Mouse (Mus musculus): ENCODE measurements around the gene Mdga2. TPM values are rescaled to one million over a fixed set of nuclear protein-coding genes. Genes with fewer than 3 reads are reported as not detected.
A peak's percentile ranks its signal among the peaks of the same experiment; 100 is the strongest.

The Mdga2 gene
- polyA plus RNA-seq, 1 experiment from 2014 or later, result 3.2 TPM

DNA sequence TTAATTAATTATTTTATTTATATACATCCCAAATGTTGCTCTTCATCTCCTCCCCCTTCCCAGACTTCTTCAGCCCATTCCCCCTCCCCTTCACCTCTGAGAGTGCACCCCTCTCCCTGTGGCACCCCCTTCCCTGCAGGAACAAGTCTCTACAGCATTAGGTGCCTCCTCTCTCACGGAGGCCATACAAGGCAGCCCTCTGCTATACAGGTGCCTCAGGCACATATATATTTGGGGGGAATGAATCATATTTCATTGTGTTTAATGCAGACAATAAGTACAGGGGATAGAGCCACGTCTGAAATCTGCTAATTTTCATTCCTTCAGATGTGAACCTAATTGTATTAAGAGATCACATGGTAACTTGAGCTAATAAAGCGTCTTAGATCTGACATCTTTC is 69.3 kb downstream of the Mdga2 start:
- 39% methylated on average over 3 of the region's 3 CpGs for WGBS
- no peaks in the 10 kb centered on the region for H3K27me3 ChIP-seq
- H3K9ac ChIP-seq, result no peak overlapping the region
- no peak overlapping the region for H3K27ac ChIP-seq (replicated peaks)
- H3K4me3 ChIP-seq (replicated peaks), result no peak overlapping the region
- no peaks in the 10 kb centered on the region for H3K9me3 ChIP-seq (replicated peaks)
- no peaks in the 10 kb centered on the region for H3K36me3 ChIP-seq
- no peaks in the 10 kb centered on the region for H3K4me1 ChIP-seq
- no peak for ATAC-seq (ENCODE audit: insufficient number of reproducible peaks, low FRiP score, low TSS enrichment, low read depth)
- no peak overlapping the region for H3K4me2 ChIP-seq (replicated peaks)

DNA sequence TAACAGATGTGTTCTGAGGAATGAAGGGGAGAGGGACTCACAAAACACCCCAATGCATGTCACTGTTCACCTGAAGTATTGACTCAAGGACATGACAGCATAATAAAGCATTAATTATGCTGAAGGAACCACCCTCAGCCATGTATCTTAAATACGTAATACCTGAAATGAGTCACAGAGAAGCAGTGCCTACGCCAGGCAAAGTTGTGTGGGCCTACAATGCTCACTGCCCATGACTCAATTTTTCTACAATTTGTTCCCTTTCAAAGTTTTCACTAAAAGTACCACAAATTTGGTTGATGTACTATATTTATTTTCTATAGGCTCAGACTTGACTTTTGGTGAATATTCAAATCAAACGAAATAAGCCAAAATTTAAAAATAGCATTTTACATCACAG is 80.7 kb downstream of the Mdga2 start:
- Histone ChIP-seq H3K9me3 (replicated peaks) (no peaks in the 10 kb centered on the region), H3K9ac (no peak overlapping the region), H3K4me3 (replicated peaks) (no peak overlapping the region), H3K36me3 (no peaks in the 10 kb centered on the region), H3K27me3 (no peaks in the 10 kb centered on the region), H3K4me1 (no peaks in the 10 kb centered on the region), H3K4me2 (replicated peaks) (no peak overlapping the region), H3K27ac (replicated peaks) (no peak overlapping the region)
- WGBS, result 84% methylated on average over 3 of the region's 3 CpGs
- ATAC-seq (ENCODE audit: insufficient number of reproducible peaks, low FRiP score, low TSS enrichment, low read depth), result no peak

DNA sequence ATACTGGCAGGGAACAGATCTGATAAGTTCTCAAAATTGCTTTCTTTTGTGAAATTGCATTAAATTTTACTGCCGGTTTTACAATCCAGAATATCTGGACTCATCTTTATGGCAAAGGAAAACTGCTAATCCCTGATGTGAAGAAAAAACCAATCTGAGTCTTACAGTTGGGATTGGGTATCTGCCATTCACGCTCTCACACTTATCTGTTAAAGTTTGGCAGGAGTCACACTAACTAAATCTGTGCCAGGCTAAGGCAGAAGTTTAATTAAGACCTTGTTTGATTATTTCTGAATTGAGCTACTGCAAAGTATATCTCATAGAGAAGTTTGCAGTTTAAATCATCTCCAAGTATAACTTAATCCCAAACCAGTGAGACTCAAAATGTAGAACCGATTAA is 82.2 kb downstream of the Mdga2 start:
- ATAC-seq (ENCODE audit: insufficient number of reproducible peaks, low FRiP score, low TSS enrichment, low read depth), result no peak
- H3K36me3 ChIP-seq, result no peaks in the 10 kb centered on the region
- no peak overlapping the region for H3K4me2 ChIP-seq (replicated peaks)
- no peaks in the 10 kb centered on the region for H3K4me1 ChIP-seq
- H3K9me3 ChIP-seq (replicated peaks), result no peaks in the 10 kb centered on the region
- no peak overlapping the region for H3K27ac ChIP-seq (replicated peaks)
- no peaks in the 10 kb centered on the region for H3K27me3 ChIP-seq
- 84% methylated on average over 3 of the region's 3 CpGs for WGBS
- no peak overlapping the region for H3K4me3 ChIP-seq (replicated peaks)
- H3K9ac ChIP-seq, result no peak overlapping the region

DNA sequence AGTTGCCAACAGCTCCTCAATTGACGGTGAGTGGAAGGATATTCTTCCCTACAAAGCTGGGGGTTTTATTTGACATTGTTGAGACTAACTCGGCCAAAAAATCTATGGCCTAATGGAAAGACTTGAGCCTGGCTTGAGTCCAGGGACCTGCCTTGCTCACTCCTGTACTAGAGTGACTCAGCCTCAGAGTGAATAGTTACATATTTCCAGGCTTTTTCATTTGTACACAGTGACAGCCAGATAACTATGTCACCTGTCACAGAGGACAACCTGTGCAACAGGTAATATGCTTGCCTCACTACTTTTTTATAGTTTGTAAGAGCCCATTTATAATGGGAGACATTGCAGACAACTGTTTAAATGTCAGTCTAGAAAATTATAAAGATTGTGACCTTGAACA is 94.9 kb downstream of the Mdga2 start:
- Histone ChIP-seq H3K4me2 (replicated peaks) (no peak overlapping the region), H3K9me3 (replicated peaks) (no peaks in the 10 kb centered on the region), H3K27me3 (no peaks in the 10 kb centered on the region), H3K4me1 (no peaks in the 10 kb centered on the region), H3K36me3 (no peaks in the 10 kb centered on the region), H3K4me3 (replicated peaks) (no peak overlapping the region), H3K27ac (replicated peaks) (no peak overlapping the region), H3K9ac (no peak overlapping the region)
- no peak for ATAC-seq (ENCODE audit: insufficient number of reproducible peaks, low FRiP score, low TSS enrichment, low read depth)
- WGBS, result 68% methylated on average over 2 of the region's 2 CpGs

DNA sequence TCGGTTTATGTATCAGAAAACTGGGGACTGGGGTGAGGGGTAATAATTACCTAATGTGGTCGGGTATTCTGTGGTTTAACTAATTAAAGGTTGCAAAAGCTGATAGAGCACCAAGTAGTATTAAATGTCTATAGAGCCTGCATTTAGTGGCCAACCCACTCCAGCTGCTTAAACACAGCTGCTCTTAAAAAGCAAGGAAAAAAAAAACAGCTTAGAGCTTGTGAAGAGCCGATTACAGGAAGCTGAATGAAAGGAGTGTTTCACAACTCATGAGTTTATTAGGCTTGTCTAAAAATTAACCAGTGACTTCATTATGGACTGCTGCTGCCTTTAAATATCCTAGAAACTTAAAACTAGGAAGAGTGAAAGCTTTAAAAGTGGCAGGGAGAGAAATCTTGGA is 98.5 kb downstream of the Mdga2 start:
- no peak overlapping the region for H3K9ac ChIP-seq
- no peaks in the 10 kb centered on the region for H3K36me3 ChIP-seq
- no peak overlapping the region for H3K27ac ChIP-seq (replicated peaks)
- H3K4me2 ChIP-seq (replicated peaks), result no peak overlapping the region
- H3K4me3 ChIP-seq (replicated peaks), result no peak overlapping the region
- no peak for ATAC-seq (ENCODE audit: insufficient number of reproducible peaks, low FRiP score, low TSS enrichment, low read depth)
- no peaks in the 10 kb centered on the region for H3K27me3 ChIP-seq
- no peaks in the 10 kb centered on the region for H3K9me3 ChIP-seq (replicated peaks)
- no peaks in the 10 kb centered on the region for H3K4me1 ChIP-seq
- WGBS, result 15% methylated on average over 3 of the region's 3 CpGs

DNA sequence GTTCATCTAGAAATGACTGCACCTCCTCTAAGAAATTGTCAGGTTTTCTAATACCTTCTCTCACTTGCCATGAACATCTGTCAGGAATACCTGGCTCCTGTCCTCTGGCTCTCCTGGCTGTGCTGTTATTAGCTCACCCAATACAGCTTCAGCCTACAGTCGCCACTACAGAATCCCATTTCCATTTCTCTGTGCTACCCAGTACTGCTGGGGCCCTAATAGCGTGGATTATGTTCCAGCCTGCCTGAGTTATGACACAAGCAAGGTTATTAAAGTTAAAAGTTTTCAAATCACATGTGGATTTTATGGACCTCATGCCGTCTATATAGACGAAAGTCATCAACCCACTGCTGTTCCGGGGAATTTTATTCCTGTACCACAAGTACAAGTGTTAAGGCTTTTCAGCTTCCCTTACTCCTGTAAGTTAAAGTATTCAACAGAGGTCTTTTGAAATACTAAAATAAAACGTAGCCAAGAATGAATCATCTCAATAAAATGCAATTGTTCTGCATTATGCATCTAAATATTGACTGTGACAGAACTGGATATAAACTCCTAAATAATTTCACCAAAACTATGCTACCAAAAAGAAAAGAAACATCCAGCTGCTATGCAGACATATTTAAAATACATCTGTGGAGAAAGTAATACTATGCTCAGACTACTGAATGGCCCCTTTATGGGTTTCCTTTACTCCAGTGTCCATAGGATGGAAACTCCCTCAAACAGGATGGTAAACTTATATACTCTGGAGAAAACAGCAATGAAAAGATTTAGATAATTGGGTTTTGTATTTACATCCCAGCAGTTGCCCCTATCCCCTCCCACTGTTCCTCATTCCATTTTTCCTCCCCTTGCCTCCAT is 103.5 kb downstream of the Mdga2 start:
- H3K4me3 ChIP-seq (replicated peaks), result no peak overlapping the region
- no peak overlapping the region for H3K4me2 ChIP-seq (replicated peaks)
- no peaks in the 10 kb centered on the region for H3K27me3 ChIP-seq
- no peak overlapping the region for H3K27ac ChIP-seq (replicated peaks)
- H3K36me3 ChIP-seq, result no peaks in the 10 kb centered on the region
- no peaks in the 10 kb centered on the region for H3K4me1 ChIP-seq
- H3K9me3 ChIP-seq (replicated peaks), result no peaks in the 10 kb centered on the region
- no peak for ATAC-seq (ENCODE audit: insufficient number of reproducible peaks, low FRiP score, low TSS enrichment, low read depth)
- H3K9ac ChIP-seq, result no peak overlapping the region
- WGBS, result 66% methylated on average over 6 of the region's 6 CpGs

DNA sequence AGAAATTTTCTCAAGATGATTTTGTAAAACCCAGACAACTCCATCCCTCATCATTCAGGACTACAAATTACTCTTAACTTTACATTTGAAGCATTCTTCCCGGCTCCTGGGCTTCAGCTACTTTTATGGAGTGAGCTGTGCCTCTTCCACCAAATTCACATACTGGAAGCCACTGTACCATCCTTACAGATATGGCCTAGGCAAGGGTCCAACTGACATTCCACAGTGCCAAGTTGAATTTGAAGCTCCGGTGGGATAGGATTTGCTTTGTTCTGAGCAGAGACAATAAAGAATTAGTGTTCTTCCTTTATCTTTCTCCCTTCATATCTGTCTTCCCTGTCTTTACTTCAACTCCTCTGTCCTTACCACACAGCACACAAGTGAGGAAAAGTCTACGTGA is 118.2 kb downstream of the Mdga2 start:
- Histone ChIP-seq H3K36me3 (no peaks in the 10 kb centered on the region), H3K9ac (no peak overlapping the region)
- WGBS, result 62% methylated on average over 3 of the region's 3 CpGs

DNA sequence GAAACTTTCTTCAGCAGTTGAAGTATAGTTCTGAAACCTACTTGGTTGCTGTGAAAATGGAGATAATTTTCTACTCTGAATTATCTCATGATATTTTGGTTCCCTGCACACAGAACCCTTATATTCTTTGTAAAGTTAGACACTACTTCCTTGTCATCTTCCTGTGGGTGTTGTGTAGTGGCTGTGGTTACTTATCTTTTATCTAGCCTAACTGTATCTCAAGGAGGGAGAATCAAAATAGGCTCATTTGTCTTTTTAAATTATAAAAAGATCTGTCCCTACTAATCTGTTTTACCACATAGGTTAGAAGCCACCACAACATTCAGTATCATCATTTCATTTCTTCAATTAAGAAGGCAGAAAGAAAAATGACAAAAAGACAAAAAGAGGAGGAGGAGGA is 127.9 kb downstream of the Mdga2 start:
- Histone ChIP-seq H3K9ac (no peak overlapping the region), H3K27ac (replicated peaks) (no peak overlapping the region), H3K4me1 (no peaks in the 10 kb centered on the region), H3K27me3 (no peaks in the 10 kb centered on the region), H3K4me3 (replicated peaks) (no peak overlapping the region), H3K9me3 (replicated peaks) (no peaks in the 10 kb centered on the region), H3K4me2 (replicated peaks) (no peak overlapping the region), H3K36me3 (no peaks in the 10 kb centered on the region)
- ATAC-seq (ENCODE audit: insufficient number of reproducible peaks, low FRiP score, low TSS enrichment, low read depth), result no peak

More for the DNA sequence above, 118.2 kb downstream of the Mdga2 start:
- Histone ChIP-seq H3K27me3 (no peaks in the 10 kb centered on the region), H3K4me2 (replicated peaks) (no peak overlapping the region), H3K4me3 (replicated peaks) (no peak overlapping the region), H3K9me3 (replicated peaks) (no peaks in the 10 kb centered on the region), H3K27ac (replicated peaks) (no peak overlapping the region), H3K4me1 (no peaks in the 10 kb centered on the region)
- ATAC-seq (ENCODE audit: insufficient number of reproducible peaks, low FRiP score, low TSS enrichment, low read depth), result no peak

DNA sequence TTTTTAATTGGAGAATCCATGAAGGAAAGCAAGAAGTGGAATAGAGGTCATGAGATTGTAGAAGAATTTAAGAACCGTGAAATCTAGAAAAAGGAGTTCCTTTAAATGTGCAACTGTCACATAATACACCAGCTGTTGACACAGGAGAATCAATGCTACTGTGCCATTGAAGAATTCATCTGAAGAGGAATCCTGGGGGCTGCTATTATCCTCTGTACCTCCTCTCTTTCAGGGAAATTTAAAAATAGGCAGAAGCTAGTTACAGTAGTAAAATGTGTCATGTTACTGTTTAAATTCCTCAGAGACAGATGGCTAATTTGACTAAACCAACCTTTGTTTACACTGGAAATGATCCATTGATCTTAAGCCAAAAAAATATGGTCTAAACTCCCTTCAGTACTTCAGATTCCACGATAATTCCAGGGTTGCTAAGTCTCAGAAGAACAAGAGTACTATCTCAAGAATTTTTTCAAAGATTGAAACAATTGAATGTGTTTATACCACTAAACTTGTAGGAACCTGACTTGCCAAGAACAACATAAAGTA is 131.9 kb downstream of the Mdga2 start:
- no peaks in the 10 kb centered on the region for H3K4me1 ChIP-seq
- H3K4me3 ChIP-seq (replicated peaks), result no peak overlapping the region
- 33% methylated on average over 2 of the region's 2 CpGs for WGBS
- H3K4me2 ChIP-seq (replicated peaks), result no peak overlapping the region
- no peaks in the 10 kb centered on the region for H3K9me3 ChIP-seq (replicated peaks)
- H3K9ac ChIP-seq, result no peak overlapping the region
- no peaks in the 10 kb centered on the region for H3K27me3 ChIP-seq
- H3K27ac ChIP-seq (replicated peaks), result no peak overlapping the region
- no peak for ATAC-seq (ENCODE audit: insufficient number of reproducible peaks, low FRiP score, low TSS enrichment, low read depth)
- no peaks in the 10 kb centered on the region for H3K36me3 ChIP-seq

DNA sequence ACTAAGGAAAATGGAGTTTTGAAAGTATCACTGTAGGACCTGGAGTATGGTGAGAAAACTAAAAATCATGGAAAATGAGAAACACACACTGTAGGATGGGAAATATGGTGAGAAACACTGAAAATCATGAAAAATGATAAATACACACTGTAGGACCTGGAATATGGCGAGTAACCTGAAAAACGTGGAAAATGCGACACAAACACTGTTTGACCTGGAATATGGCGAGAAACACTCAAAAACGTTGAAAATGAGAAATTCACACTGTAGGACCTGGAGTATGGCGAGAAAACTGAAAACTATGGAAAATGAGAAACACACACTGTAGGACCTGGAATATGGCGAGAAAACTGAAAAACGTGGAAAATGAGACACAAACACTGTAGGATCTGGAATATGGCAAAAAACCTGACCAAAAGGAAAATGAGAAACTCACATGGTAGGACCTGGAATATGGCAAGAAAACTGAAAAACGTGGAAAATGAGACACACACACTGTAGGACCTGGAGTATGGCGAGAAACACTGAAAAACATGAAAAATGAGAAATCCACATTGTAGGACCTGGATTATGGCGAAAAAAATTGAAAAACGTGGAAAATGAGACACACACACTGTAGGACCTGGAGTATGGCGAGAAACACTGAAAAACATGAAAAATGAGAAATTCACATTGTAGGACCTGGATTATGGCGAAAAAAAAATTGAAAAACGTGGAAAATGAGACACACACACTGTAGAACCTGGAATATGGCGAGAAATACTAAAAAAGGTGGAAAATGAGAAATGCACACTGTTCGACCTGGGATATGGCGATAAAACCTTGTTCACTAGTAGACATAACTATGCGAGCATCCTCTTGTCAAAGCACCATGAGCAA is 163.0 kb downstream of the Mdga2 start:
- Histone ChIP-seq H3K27ac (replicated peaks) (no peak overlapping the region), H3K4me3 (replicated peaks) (no peak overlapping the region), H3K36me3 (no peaks in the 10 kb centered on the region), H3K9me3 (replicated peaks) (0 out of 2 replicates have a peak, but pooled peaks cover 3% of the 10 kb centered on the region), H3K4me2 (replicated peaks) (no peak overlapping the region), H3K9ac (no peak overlapping the region), H3K4me1 (no peaks in the 10 kb centered on the region), H3K27me3 (no peaks in the 10 kb centered on the region)
- WGBS, result 56% methylated on average over 19 of the region's 19 CpGs
- peak; percentile 98 for ATAC-seq (ENCODE audit: insufficient number of reproducible peaks, low FRiP score, low TSS enrichment, low read depth)

DNA sequence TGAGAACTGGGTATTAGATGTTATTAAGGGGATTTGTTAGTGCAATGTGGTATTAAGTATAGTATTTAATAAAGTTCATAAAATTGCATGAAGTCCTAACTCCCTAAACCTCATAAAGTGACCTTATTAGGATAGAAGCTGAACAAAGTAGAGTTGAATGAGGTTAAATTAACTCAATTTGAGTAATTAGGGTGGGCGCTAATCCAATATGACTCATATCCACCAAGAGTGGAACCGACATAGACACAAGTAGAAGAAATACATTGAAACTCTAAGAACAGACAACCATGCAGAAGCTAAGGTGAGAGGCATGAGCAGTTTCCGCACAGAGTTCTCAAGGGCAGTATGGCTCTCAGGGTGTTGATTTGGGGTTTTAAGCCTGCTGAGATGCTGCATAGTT is 165.7 kb downstream of the Mdga2 start:
- Histone ChIP-seq H3K36me3 (no peaks in the 10 kb centered on the region), H3K4me1 (no peaks in the 10 kb centered on the region), H3K27ac (replicated peaks) (no peak overlapping the region), H3K27me3 (no peaks in the 10 kb centered on the region), H3K4me3 (replicated peaks) (no peak overlapping the region), H3K9me3 (replicated peaks) (0 out of 2 replicates have a peak, but pooled peaks cover 3% of the 10 kb centered on the region), H3K9ac (no peak overlapping the region), H3K4me2 (replicated peaks) (no peak overlapping the region)
- no peak for ATAC-seq (ENCODE audit: insufficient number of reproducible peaks, low FRiP score, low TSS enrichment, low read depth)
- WGBS, result 84% methylated on average over 3 of the region's 3 CpGs

All from embryonic facial prominence, embryonic 15.5 days (tissue).